Mouse (Mus musculus) midbrain, embryonic 13.5 days (tissue): ENCODE measurements at regions not wholly inside any gene's neighbourhood (a gene's known extent, or its start where the extent isn't known, plus 50 kb on each side); places are given as distances from the start of the nearest gene placed in this dataset.

ENCODE experiments used
- ATAC-seq: fragments of 200-750 bp; cut with Nextera tagmentation; 2 replicates; pipeline ENCODE4 v1.8.0; 2017; ENCODE audit warnings: mild to moderate bottlenecking, moderate TSS enrichment, moderate library complexity
- H3K27ac ChIP-seq: fragments of 300-500 bp; sonication (generic); 2 replicates; pipeline ENCODE4 v1.5.1; 2015; ENCODE audit warnings: inconsistent platforms, mild to moderate bottlenecking, moderate library complexity
- H3K27me3 ChIP-seq: fragments of 300-500 bp; sonication (generic); 2 replicates; pipeline ENCODE4 v1.6.1; 2015; ENCODE audit warnings: mild to moderate bottlenecking, inconsistent platforms
- H3K36me3 ChIP-seq: fragments of 300-500 bp; sonication (generic); 2 replicates; pipeline ENCODE4 v1.6.1; 2015; ENCODE audit warnings: mild to moderate bottlenecking, inconsistent platforms
- H3K4me1 ChIP-seq: fragments of 300-500 bp; sonication (generic); replicated peaks from 2 replicates; pipeline ENCODE4 v1.6.1; 2015; ENCODE audit warnings: inconsistent platforms
- H3K4me2 ChIP-seq: fragments of 300-500 bp; sonication (generic); replicated peaks from 2 replicates; pipeline ENCODE4 v1.6.1; 2015; ENCODE audit warnings: moderate library complexity, mild to moderate bottlenecking, inconsistent platforms
- H3K4me3 ChIP-seq: fragments of 300-500 bp; sonication (generic); replicated peaks from 2 replicates; pipeline ENCODE4 v1.5.1; 2015; ENCODE audit warnings: mild to moderate bottlenecking, inconsistent platforms
- H3K9ac ChIP-seq: fragments of 300-500 bp; sonication (generic); replicated peaks from 2 replicates; pipeline ENCODE4 v1.6.1; 2015; ENCODE audit warnings: mild to moderate bottlenecking, inconsistent platforms
- H3K9me3 ChIP-seq: fragments of 300-500 bp; sonication (generic); 2 replicates; pipeline ENCODE4 v1.6.1; 2016; ENCODE audit warnings: mild to moderate bottlenecking, inconsistent platforms
- WGBS: fragments of 180-500 bp; shearing (Covaris S2); methylation state at CpG from one replicate; pipeline ENCODE4 v1.1.7; 2015; 5-methylcytosine and 5-hydroxymethylcytosine counted together

- H3K4me3 ChIP-seq: no peak overlapping the region
- no peaks in the 10 kb centered on the region for H3K4me1 ChIP-seq
- no peak overlapping the region for H3K9ac ChIP-seq
- H3K36me3 ChIP-seq: no peaks in the 10 kb centered on the region
- no peaks in the 10 kb centered on the region for H3K9me3 ChIP-seq
- H3K27me3 ChIP-seq: no peaks in the 10 kb centered on the region
- WGBS: 78% methylated on average over 7 of the region's 7 CpGs
- no peak for ATAC-seq
- no peak overlapping the region for H3K4me2 ChIP-seq
- H3K27ac ChIP-seq: no peak overlapping the region
These were observed 89.6 kb downstream of the Ppp4r2 start for GRCm38 (mm10) chr6:100923070-100923469.

DNA sequence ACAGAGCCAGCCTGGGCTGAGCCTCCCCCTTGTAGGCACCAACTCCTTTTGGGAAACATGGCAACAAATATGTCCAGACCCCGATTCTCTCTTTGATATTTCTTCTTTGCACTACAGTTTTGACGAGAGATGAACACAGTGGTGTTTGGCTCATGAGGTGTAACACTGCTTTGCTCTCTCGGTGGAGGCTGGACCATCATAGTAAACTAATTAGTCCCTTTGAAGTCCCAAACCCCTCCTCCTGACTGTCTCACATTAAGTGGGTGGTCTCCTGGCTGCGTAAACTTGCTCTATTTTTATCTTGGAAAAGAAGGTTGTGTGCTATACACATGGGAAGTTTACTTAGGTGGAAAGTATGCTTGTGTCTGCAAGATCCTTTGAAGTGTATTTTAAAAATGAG lies 90.3 kb downstream of the Ppp4r2 start:
- no peak overlapping the region for H3K4me3 ChIP-seq
- no peaks in the 10 kb centered on the region for H3K36me3 ChIP-seq
- 64% methylated on average over 4 of the region's 4 CpGs for WGBS
- no peak overlapping the region for H3K27ac ChIP-seq
- no peaks in the 10 kb centered on the region for H3K4me1 ChIP-seq
- H3K4me2 ChIP-seq: no peak overlapping the region
- H3K9me3 ChIP-seq: no peaks in the 10 kb centered on the region
- H3K27me3 ChIP-seq: no peaks in the 10 kb centered on the region
- H3K9ac ChIP-seq: no peak overlapping the region
- ATAC-seq: no peak

DNA sequence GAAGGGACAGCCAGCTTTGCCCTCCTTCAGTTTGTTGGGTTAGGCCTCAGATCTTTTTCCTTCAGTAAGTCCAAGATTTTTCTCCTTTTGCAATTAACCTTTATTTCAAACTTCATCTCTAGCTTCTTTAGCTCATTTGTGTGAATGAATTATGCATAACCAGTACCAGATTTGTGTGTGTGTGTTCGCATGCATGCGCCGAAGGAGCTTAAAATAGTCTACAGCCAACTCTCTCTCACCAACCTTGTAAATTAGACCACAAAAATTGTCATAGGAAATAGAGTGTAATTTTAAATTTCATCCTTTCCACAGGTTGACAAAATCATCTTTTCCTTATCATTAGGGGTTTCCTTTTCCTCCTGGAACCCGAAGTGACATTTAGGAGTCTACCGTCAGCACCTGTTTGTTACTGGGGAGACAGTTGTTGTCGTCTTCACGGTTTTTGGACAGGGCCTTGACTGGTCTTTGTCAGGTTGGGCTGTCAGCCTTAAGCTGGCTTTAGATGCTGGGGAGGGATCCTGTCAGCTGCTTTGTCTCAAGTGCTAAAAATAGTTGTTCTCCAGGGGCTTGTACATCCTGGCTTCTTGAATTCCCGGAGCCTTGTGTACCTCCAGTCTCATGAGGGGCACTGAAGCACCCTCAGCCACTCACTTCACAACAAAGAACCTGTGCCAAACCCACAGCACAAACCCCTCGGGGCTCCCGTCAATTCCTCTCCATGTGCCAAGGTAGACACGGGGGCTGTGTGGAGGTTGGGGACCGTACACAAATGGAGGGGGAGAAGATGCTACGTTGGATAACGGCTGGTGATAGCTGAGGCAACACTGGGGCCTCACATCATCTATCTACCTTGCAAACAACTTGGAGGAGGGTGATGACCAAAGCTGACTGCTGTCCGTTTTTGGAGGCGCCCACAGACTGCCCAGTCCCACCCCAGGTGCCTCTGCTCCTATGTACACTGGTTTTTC lies 95.7 kb downstream of the Ppp4r2 start:
- WGBS: 77% methylated on average over 16 of the region's 16 CpGs
- H3K4me2 ChIP-seq: no peak overlapping the region
- H3K9me3 ChIP-seq: no peaks in the 10 kb centered on the region
- no peak overlapping the region for H3K27ac ChIP-seq
- no peak overlapping the region for H3K4me3 ChIP-seq
- no peaks in the 10 kb centered on the region for H3K4me1 ChIP-seq
- ATAC-seq: no peak
- H3K9ac ChIP-seq: no peak overlapping the region
- H3K27me3 ChIP-seq: no peaks in the 10 kb centered on the region
- no peaks in the 10 kb centered on the region for H3K36me3 ChIP-seq

DNA sequence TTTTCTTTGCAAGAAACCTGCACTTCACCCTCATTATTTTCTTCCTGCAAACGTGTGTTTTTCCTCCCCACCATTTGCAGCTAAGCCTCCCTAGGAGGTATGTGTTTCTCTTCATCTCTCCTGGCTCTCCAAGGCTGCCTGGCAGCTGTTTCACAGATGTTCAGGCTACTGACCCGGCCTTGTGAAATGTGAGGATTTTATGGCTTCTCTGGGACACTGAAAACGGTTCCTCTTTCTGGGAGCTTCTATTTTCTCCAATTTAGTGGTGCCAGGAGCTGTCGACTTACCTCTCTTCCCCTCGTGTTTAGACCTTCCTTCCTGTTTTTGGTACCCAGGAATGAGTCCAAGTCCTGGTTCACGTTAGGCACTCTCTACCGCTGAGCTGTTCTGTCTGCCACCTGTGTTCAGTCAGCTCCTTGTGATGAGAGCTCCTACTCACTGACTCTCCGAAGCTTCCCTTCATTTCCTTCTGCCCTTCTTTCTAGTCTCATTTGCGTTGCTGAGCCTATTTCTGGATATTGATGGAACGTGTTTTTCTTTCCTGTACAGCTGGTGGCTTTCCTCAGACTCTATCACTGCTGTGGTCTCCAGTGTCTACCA lies 96.4 kb downstream of the Ppp4r2 start:
- no peaks in the 10 kb centered on the region for H3K27me3 ChIP-seq
- ATAC-seq: no peak
- H3K27ac ChIP-seq: no peak overlapping the region
- no peak overlapping the region for H3K9ac ChIP-seq
- no peaks in the 10 kb centered on the region for H3K4me1 ChIP-seq
- H3K4me2 ChIP-seq: no peak overlapping the region
- no peaks in the 10 kb centered on the region for H3K9me3 ChIP-seq
- no peak overlapping the region for H3K4me3 ChIP-seq
- no peaks in the 10 kb centered on the region for H3K36me3 ChIP-seq
- 66% methylated on average over 10 of the region's 10 CpGs for WGBS

DNA sequence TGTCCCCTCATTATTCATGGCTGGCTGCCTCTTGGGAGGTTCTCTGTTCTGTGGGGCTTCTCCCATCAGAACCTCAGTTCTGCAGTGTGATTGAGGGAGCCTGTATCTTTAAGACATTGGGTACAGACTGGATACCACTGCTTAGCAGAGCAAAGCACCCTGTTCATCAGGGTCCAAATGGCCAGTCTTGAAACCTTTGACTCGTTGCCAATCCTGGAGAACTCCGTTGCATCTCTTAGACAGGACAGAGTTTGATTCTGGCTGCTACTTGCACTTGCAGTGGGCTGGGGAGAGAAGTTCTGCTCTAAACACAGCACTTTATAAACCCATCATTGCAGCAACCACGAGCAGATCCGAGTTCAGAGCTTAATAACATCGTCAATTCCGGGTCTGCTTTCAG lies 97.3 kb downstream of the Ppp4r2 start:
- Histone ChIP-seq H3K36me3 (no peaks in the 10 kb centered on the region), H3K4me2 (no peak overlapping the region), H3K4me1 (no peaks in the 10 kb centered on the region), H3K4me3 (no peak overlapping the region), H3K9ac (no peak overlapping the region), H3K27me3 (no peaks in the 10 kb centered on the region), H3K27ac (no peak overlapping the region), H3K9me3 (no peaks in the 10 kb centered on the region)
- 87% methylated on average over 6 of the region's 6 CpGs for WGBS
- ATAC-seq: no peak

DNA sequence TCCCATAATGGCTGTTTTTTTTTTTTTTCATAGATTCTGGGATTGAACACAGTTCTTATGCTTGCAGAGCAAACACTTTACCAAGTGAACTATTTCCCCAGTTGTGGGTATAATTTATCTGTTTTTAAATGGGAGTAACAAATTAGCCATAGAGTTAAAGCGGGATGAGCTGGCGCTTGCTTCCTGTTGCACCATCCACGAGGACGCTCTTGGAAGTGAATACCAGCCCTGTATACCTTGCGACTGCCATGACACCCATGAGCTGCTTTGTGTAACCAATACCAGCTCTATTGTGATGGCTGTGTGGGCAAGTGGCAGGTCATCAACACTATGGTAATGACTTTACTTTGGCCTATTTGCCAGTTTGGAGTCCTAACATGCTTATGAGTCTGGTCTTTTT lies 101.0 kb downstream of the Ppp4r2 start:
- Histone ChIP-seq H3K9ac (no peak overlapping the region), H3K36me3 (no peaks in the 10 kb centered on the region), H3K9me3 (no peaks in the 10 kb centered on the region), H3K4me3 (no peak overlapping the region), H3K27ac (no peak overlapping the region), H3K4me1 (0 out of 2 replicates have a peak, but pooled peaks cover 2% of the 10 kb centered on the region), H3K4me2 (no peak overlapping the region), H3K27me3 (no peaks in the 10 kb centered on the region)
- no peak for ATAC-seq
- 94% methylated on average over 5 of the region's 5 CpGs for WGBS

DNA sequence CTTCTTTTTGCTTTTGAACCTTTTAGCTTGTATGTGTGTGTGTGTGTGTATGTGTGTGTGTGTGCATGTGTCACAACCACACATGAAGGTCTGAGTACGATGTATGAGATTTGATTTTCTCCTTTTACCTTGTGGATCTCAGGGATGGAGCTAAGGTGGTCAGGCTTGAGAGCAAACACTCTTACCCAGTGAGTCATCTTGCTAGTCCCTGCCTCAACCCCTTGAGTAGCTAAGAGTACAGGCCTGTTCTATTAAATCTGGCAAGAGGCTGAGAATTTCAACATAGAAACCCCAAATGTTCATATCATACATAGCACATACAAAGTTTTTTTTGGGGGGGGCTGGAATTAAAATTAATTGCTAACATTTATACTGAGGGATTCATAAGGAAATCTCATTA lies 104.4 kb downstream of the Ppp4r2 start:
- Histone ChIP-seq H3K27ac (no peak overlapping the region), H3K4me1 (0 out of 2 replicates have a peak, but pooled peaks cover 2% of the 10 kb centered on the region), H3K36me3 (no peaks in the 10 kb centered on the region), H3K4me3 (no peak overlapping the region), H3K4me2 (no peak overlapping the region), H3K9ac (no peak overlapping the region), H3K9me3 (no peaks in the 10 kb centered on the region), H3K27me3 (no peaks in the 10 kb centered on the region)
- 100% methylated on average over 1 of the region's 1 CpGs for WGBS
- ATAC-seq: no peak

DNA sequence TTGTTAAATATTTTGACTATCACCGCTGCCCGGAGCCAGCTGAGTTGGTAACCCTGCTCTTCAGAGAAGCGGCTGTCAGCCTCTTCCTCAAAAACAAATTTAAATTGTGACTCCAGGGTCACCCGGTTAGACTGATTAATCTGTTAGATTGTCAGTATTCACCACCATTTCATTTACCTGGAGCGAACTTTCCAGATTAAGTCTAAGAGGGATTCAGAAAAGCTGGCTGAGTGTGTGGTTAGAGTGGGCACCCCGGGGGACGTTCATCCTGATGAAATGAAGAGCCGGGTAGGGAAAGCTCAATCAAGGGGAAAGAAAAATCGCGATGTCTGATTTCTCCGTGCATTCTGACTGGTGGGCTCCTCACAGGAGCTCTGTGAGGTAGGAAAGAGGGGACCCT lies 105.0 kb downstream of the Ppp4r2 start:
- Histone ChIP-seq H3K9ac (no peak overlapping the region), H3K27ac (no peak overlapping the region), H3K4me3 (no peak overlapping the region), H3K27me3 (no peaks in the 10 kb centered on the region), H3K9me3 (no peaks in the 10 kb centered on the region), H3K4me2 (no peak overlapping the region; the same call in 1 of the 2 replicates), H3K36me3 (no peaks in the 10 kb centered on the region), H3K4me1 (0 out of 2 replicates have a peak, but pooled peaks cover 2% of the 10 kb centered on the region)
- 58% methylated on average over 11 of the region's 11 CpGs for WGBS
- ATAC-seq: no peak

GRCm38 (mm10) chr6:100939042-100939441 lies 105.6 kb downstream of the Ppp4r2 start:
- no peaks in the 10 kb centered on the region for H3K27me3 ChIP-seq
- H3K9ac ChIP-seq: no peak overlapping the region
- WGBS: 86% methylated on average over 12 of the region's 12 CpGs
- H3K27ac ChIP-seq: no peak overlapping the region
- H3K4me2 ChIP-seq: no peak overlapping the region
- no peaks in the 10 kb centered on the region for H3K36me3 ChIP-seq
- no peaks in the 10 kb centered on the region for H3K9me3 ChIP-seq
- ATAC-seq: no peak
- H3K4me3 ChIP-seq: no peak overlapping the region
- H3K4me1 ChIP-seq: 0 out of 2 replicates have a peak, but pooled peaks cover 2% of the 10 kb centered on the region

DNA sequence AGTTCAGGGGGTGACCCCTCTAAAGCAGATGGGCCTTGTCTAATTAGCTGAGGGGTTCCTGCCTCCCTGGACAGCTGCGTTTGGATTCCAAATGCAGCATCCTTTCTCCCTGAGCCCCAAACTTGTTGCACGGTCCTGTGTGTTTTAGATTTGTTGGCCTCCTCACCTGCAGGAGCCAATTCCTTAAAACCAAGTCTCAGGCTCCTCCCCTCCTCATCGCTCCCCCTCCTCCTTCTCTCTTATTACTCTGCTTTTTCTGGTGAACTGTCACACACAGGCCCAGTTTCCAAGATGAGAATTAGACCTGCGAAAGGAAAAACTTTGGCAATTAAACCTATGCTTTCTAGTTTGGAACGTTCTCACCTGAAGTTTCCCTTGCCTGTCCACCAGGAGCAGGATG lies 106.3 kb downstream of the Ppp4r2 start:
- Histone ChIP-seq H3K27ac (no peak overlapping the region), H3K4me2 (no peak overlapping the region), H3K4me3 (no peak overlapping the region), H3K4me1 (0 out of 2 replicates have a peak, but pooled peaks cover 2% of the 10 kb centered on the region), H3K36me3 (no peaks in the 10 kb centered on the region), H3K9ac (no peak overlapping the region), H3K9me3 (no peaks in the 10 kb centered on the region; the same call in 1 of the 2 replicates), H3K27me3 (no peaks in the 10 kb centered on the region)
- ATAC-seq: no peak
- 76% methylated on average over 5 of the region's 5 CpGs for WGBS

DNA sequence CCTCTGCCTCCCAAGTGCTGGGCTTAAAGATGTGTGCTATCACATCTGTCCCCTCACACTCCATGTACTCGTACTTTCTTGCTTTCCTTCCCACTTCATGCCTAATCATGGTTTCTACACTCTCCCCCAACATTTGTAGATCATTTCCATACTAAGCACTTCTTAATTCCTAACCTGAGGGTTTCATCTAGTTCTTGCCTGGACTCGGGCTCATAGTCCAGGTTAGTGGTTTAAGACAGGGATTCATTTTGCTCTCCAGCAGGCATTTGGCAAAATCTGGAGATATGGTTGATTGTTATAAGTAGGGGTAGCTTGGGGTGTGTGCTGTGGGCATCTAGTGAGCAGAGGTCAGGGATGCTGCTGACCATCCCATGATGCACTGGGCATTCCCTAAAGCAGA lies 108.3 kb downstream of the Ppp4r2 start:
- Histone ChIP-seq H3K36me3 (no peaks in the 10 kb centered on the region), H3K4me2 (no peak overlapping the region), H3K9me3 (no peaks in the 10 kb centered on the region; the same call in 1 of the 2 replicates), H3K9ac (no peak overlapping the region), H3K4me1 (0 out of 2 replicates have a peak, but pooled peaks cover 2% of the 10 kb centered on the region), H3K27ac (no peak overlapping the region), H3K4me3 (no peak overlapping the region), H3K27me3 (no peaks in the 10 kb centered on the region)
- ATAC-seq: no peak
- WGBS: 80% methylated on average over 2 of the region's 2 CpGs

DNA sequence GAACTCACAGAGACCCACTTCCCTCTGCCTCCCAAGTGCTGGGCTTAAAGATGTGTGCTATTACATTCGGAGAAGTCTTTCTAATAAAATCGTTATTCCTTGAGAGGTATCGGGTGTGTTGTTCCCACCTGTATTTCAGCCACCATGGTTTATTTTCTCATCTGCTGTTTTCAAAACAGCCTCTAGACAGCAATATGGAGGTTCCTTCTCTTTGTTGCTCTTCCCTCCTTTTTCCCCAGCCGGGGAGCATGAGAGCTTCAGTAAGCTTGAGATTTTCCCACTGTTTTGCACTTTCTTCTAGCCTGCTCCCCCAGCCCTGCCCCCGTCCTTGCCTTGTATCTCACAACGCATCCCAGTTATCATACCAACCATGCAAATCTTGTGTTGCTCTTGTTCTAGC lies 109.5 kb downstream of the Ppp4r2 start:
- no peak overlapping the region for H3K27ac ChIP-seq
- H3K4me2 ChIP-seq: no peak overlapping the region
- 88% methylated on average over 6 of the region's 6 CpGs for WGBS
- H3K4me1 ChIP-seq: 0 out of 2 replicates have a peak, but pooled peaks cover 2% of the 10 kb centered on the region
- H3K4me3 ChIP-seq: no peak overlapping the region
- H3K9me3 ChIP-seq: no peaks in the 10 kb centered on the region; the same call in 1 of the 2 replicates
- no peak for ATAC-seq
- H3K27me3 ChIP-seq: no peaks in the 10 kb centered on the region
- no peaks in the 10 kb centered on the region for H3K36me3 ChIP-seq
- no peak overlapping the region for H3K9ac ChIP-seq
